Mouse (Mus musculus): ENCODE data around the gene Lrrc45.
"Not testable (repeated sequence)": the region's sequence is repeated elsewhere in the genome, so short reads cannot be mapped to it uniquely, and the experiment has no call there.

Gene Lrrc45

DNA sequence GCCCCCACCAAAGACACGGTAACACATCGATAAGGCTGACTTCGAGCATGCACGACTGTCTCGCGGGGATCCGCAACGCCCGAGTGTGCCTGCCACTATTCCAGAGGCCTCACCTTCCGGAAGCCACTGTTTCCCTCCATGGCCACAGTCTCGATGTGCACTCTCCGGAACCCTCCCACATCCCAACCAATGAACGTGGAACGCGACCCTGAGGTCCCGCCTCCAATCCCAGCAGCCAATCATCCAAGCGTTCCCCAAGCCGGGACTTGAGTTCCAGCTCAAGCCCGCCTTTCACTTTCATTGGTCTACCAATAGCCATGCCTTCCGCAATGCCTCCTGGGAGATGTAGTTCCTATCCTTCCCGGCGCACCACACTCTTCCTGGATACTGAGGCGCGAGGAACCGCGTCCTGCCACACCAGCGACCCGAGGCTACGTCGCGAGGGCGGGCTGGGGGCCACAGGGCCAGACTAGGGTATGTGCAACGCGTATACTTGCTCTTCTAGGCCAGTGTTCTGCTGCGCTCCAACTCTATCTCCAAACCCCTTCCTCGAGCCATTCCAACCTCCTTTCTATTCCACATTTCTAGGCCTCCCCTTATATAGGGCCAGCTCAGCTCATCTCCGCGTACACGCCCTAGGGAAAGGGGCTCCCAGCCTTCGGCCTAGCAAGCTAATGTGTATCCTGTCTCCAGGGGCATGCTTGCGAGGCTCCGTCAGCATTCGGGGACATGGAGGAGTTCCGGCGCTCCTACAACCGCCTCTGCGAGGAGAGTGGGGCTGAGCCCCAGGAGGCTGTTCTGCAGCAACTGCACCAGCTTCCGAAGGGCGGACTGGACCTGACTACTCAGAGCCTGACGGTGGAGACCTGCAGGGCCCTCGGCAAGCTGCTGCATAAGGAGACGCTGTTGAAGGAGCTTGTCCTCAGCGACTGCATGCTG, at the start of gene Lrrc45, which contains the start of gene Cenpx:
Lrrc45 (plus strand) TSS at position 346 of the 939 bp plus-strand sequence.
Cenpx (minus strand) TSS at position 159 of the 939 bp plus-strand sequence.
- DNase-seq (ENCODE audit: low spot score in 2 of 2), result peak; percentile 92 to 97

DNA sequence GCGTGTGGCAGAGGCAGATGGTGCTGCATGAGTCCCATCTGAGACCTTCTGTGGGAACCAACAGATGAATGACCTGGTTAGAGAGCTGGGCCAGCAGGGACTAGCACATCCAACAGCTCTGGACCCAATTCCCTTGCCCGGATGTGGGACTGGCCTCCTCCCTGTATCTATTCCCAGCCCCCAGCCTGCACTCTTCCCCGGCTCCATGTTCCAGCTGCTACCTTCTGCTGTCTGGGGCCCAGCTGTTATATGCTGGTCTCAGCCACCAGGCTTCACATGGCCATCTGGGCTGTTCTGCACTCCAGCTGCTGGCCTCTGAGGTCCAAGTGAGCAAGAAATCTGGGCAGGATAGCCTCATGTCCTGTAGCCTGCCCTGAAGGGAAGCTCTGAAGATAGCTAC, 48.3 kb upstream of the Lrrc45 start:
- DNase-seq (ENCODE audit: low spot score in 2 of 2), result no peak

DNA sequence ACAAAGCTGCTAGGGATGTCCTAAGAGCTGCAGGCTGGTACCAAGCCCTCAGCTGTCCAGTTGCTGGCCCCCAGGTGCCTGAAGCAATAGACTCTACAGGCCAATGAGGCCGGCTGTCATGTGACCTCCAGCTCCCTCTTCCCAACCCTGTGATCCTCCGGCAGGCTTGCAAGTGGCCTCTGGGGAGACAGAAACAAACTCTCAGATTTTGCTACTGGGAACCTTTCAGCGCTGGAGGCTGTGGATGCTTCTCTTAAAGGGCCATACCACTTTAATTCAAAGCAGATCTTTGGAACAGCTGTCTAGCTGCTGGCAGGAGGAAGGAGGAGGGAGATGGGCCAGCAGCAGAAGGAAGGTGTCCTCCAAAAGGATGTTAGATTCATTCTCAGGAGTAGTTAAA, 47.1 kb upstream of the Lrrc45 start:
- no peak for DNase-seq (ENCODE audit: low spot score in 2 of 2)

DNA sequence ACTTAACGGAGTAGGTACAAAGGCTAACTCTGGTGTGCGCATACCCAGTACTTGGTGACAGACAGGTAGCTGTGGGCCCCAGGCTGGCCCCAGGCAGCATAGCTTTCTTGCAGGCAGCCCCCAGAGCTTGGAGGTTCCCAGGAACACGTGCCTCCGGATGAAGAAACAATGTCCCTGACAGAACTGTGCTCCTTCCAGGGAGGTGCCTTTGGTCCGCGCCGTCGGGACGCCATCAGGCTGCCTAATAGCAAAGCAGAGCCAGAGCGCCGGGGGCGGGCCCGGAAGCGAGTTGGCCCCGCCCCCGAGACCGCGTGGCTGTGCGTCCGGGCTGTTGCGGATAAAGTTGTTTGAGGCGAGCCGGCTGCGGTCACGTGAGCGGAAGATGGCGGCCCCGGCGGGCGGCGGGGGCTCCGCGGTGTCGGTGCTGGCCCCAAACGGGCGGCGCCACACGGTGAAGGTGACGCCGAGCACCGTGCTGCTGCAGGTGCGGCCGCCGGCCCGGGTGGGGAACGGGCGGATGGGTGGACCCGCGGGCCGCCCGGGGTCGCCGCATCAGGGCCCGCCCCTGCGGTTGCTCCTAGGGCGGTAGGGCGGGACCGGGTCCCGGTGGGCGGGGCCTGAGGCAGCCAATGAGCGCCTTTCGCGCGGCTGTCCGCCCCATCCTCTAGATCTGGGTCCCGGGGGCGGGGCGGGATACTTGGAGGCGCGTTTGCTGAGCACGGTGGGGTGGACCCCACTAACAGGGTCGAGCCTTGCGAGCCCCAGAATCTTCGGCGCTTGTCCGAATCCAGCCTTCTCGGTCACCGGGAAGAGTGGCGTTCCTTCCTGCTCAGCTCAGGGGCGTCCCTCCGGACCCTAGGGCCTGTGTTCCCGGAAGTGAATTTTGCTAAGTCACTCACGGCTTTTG, 40.8 kb upstream of the Lrrc45 start, which contains the start of gene Aspscr1:
Aspscr1 (plus strand) TSS at position 287 of the 907 bp plus-strand sequence.
- DNase-seq (ENCODE audit: low spot score in 2 of 2), result peak; percentile 97 to 98

DNA sequence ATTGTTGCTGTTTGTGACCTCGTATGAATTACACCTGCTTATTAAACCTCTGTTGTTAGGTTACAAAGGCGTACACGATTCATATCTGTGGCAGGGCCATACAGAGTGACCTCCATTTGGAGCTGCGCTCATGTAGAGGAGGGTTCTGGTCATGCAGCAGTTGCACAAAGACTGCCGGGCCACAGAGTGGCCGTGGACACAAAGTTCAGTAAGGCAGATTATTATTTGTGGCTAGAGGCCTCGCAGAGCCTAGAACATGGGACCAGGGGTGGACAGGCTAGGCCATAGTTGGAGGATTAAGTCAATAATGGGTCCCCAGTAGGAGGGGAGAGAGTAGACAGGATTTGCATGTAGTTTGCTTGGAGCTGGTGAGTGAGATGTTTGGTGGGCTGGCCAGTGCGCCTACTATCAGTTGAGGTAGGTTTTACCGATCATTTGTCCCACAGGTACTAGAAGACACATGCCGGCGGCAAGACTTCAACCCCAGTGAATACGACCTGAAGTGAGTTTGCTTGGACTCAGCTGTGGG, 40.1 kb upstream of the Lrrc45 start:
- peak in 1 of 2 experiments; percentile 38 for DNase-seq (ENCODE audit: low spot score in 2 of 2)

DNA sequence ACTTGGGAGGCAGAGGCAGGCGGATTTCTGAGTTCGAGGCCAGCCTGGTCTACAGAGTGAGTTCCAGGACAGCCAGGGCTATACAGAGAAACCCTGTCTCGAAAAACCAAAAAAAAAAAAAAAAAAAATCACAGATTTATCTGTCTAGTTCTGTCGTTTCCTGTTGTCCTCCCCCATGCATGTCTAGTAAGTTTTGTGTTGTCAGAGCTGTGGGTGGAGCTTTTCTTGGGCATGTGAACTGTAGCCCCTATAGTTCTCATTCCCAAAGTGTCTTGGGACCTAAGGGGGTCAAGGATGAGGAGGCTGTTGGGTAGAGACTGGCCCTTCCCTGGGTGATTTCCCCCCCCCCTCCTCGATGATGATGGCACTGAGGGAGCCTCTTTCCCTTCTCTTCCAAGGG, 37.9 kb upstream of the Lrrc45 start:
- DNase-seq (ENCODE audit: low spot score in 2 of 2), result not testable (repeated sequence)

DNA sequence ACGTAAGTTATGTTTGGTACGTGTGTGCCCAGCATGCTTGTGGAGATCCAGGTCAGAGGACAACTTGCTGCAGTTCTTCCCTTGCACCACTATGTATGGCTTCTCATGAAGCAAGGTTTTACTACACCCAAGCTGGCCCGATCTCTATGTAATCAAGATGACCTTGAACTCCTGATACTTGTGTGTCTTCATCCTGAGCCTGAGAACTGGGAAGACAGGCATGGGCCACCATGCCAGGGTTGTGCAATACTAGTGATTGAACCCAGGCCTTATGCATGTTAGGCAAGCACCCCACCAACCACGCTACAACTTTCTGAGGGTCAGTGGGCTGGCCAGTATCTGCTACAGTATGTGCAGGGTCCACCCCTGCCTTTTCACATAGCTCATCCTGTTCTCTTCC, 36.8 kb upstream of the Lrrc45 start:
- no peak for DNase-seq (ENCODE audit: low spot score in 2 of 2)

DNA sequence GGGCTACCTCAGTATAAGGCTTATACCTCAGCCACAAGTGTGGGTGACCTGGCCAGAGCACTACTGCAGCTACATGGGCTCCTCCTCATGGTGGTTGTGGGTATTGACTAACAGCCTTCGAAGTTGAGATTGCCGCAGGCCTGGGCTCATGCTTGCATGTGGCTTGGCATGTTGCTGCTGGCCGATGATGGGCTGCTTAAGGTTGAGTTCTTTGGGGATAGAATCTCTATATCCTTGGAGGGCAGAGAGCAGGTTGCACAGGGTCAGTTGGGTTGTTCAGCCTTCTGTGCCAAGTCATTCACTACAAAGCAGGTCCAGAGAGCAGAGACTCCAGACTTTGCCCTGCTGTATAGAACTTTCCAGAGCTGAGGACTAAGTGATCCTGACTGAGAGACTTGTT, 33.8 kb upstream of the Lrrc45 start:
- DNase-seq (ENCODE audit: low spot score in 2 of 2), result peak in 1 of 2 experiments; percentile 61

DNA sequence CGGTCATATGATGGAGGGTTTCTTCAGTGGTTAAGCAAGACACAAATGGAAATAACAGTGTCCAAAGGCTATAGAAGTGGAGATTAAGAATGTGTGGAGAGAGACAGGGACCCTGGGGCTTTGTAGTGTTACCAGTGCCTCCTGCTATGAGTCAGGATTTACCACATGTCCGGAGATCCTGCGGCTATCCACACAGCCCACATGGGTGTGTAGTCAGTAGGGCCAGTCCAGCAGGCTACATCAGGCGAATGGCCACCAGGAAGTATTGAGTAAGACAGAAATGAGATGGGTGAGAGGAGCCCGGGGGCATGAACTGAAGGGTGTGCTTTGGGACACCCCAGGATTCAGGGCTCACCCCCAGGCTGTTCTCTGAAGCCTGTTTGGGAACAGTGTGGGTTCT, 31.0 kb upstream of the Lrrc45 start:
- no peak for DNase-seq (ENCODE audit: low spot score in 2 of 2)

DNA sequence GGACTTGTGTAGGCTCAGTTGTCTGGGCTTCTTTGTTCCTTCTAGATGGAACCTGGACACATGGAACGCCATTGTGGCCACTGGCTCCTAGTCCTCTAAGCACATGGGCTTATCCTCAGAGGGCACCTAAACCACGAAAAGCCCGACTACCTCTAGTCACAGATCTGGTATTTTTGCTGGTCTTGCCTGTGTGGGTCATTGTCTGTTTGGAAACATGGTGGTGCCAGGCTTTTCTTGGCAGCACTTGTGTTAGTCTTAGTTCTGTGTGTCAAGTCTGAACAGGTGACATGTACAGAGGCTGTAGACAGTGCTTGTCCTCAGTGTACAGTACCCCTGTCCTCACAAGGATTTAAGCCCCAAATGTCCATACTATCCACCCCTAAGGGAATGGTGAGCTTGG, 30.2 kb upstream of the Lrrc45 start:
- no peak for DNase-seq (ENCODE audit: low spot score in 2 of 2)

DNA sequence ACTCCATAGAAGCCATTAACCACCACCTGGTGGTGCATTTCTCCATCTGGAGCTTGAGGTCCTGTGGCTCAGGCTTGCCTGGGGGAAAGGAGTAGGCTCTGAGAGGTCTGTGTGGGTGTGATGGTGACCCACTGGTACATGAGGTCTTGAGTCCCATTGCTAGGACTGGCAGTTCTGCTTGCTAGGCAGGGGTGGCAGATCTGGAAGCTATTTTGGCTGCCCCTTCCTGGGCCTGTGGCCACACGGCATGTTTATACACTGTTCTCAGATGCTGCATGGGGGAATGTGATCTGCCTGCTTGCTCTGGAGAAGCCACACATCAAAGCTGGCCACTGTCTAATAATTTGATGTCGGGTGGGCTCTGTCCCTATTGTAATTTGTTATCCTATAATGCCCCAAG, 29.6 kb upstream of the Lrrc45 start:
- no peak for DNase-seq (ENCODE audit: low spot score in 2 of 2)

DNA sequence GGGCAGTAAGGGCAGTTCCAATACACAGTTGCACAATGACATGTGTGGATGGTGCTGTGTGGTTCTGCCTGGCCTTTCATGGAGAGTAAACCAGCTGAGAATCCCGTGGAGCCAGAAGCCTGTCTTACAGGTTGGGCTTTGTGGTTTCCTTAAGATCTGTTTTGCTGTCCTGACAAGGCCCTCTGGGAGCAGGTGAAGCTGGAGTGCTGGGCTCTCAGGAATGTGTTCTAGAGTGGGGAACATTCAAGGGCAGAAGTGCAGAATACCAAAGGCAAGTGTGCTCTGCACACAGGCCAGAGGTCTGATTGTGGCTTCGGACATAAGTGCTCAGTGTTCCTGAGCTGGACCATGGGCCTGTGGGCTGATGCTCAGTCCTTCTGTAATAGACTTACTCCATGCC, 29.1 kb upstream of the Lrrc45 start:
- no peak for DNase-seq (ENCODE audit: low spot score in 2 of 2)

DNA sequence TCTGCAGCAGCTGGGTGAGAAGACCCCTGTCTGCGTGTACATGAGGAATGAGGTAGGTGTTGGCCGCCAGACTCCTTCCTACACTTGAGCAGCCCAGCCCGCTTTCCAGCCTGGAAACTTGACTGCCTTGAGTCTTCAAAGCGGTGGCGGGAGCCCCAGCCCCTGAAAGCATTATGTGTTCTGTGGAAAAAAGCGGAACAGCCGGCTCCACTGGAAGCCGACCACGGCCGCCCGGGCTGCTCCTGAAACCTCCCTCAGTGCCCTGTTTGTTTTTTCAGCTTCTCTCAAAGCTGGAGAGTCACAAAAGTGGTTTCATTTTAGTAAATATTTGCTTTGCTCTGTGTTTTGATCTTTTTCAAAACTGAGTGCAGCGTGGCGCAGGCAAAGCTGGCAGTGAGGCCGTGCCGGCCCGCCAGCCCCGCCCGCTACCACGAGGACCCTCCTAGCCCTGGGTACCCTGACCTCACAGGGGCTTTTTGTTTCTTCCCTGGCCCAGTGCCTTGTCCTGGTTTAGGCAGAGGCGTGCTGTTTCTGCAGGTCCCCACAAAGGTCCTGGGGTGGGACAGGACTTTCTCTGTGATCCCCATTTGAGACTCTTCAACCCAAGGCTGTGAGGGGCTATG, 27.0 kb upstream of the Lrrc45 start:
- DNase-seq (ENCODE audit: low spot score in 2 of 2), result no peak

DNA sequence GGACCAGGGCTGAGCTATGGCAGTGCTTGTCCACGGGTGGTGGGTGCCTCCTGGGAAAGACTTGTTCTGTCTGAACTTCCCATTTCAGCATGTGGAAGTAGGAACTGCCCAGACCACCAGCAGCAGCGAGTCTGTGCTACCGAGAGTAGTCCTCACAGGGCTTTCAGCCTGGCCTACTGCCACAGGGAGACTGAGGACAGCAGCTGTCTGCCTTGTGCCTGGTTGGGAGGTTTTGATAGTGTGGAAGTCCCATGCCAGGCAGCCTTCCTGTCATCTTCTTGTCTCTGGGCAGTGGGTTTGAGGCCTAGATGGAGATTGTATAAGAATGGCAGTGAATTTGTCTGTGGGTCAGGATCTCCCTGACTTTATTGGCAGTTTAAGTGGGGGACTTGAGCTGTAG, 24.4 kb upstream of the Lrrc45 start:
- DNase-seq (ENCODE audit: low spot score in 2 of 2), result no peak

DNA sequence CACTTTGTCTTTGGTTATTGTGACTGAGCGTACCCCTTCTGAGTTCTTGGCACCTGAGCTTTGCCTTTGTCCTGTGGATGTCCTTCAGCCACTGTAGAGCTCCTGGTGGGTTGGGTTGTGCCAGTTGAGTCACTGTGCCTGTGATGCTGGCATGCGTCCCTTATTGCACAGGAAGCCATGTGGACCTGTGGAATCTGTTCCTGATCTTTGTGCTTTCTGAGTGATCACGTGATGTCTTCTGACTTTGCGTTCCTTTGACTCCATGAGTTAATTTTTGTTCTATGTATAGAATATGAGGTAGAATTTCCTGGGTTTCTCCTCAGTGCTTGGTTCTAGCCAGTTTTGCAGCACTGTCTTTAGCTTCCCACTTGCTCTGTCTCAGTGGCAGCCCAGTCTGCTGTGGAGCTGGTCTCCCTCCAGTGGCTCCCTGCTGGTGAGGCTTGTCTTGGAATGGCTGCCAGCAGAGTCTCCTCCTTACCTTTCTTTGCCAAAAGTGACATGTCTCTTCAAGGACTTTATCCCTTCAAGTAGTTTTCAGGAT, 21.2 kb upstream of the Lrrc45 start:
- no peak for DNase-seq (ENCODE audit: low spot score in 2 of 2)

DNA sequence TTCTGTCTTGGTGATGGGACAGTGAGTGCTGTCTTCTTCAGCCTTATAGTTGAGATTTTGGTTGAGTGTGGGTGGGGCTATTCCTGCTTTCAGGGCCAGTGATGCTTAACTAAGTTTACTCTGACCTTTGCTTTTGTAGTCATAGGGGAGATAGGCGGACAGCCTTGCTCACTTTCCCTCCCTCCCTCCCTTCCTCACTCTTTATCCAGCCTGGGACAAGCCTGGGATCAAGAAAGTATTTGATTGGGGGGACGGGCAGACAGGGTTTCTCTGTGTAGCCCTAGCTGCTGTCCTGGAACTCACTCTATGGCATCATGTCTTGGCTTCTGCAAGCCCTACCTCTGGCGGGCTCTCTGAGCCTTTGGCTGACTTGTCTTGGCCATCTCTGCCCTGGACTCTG, 20.3 kb upstream of the Lrrc45 start:
- DNase-seq (ENCODE audit: low spot score in 2 of 2), result no peak

DNA sequence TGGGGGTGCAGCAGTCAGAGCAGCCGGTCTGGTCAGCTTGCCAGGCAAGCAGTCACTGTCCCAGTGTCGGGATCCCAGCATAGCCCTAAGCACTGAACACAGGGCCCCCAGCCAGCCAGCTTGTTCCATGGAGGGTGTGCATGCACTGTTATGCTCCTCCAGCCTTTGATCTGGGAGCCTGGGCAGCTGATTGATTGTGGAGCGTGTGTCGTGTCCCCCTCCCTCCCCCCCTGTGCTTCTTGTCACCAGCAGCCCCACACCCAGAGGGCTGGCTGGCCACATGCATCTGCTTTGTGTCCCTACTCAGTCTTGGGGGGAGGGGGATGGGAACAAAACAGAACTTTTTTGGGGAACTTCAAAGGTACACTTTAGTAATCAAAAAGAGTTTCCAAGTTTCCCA, 18.5 kb upstream of the Lrrc45 start:
- no peak for DNase-seq (ENCODE audit: low spot score in 2 of 2)

DNA sequence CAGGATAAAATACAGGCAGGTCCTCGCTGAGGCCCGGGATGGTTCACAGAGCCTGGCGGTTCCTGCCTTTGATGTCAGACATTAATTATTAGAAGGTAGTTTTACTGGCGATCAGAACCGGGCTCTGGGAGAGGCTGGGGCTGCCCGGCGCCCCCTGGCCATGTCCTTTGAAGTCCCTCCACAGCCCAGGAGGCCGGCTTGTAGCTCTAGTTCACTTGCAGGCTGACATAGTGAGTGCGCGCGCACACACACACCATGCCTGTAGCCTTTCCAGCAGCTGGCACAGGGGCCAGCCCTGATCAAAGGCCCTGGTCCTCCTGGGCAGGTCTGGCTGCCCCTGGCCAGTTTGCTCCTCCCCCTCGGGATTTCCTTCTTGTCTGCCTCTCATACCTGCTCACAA, 18.1 kb upstream of the Lrrc45 start:
- DNase-seq (ENCODE audit: low spot score in 2 of 2), result no peak

DNA sequence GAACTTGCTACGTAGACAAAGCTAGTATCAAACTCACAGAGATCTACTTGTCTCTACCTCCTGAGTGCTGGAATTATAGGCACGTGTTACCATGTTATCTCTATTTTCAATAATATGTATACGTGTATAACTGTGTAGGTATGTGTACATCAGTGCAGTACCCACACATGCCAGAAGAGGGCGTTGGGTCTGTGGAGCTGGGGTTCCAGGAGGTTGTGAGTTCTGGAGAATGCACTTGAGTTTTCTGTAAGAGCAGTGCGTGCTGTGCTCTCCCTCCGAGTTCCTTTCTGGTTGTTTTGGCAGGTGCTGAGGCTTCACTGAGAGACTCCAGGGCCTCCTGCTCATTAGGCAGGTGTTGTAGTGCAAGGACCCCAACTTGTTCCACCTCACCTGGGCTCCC, 17.2 kb upstream of the Lrrc45 start:
- no peak for DNase-seq (ENCODE audit: low spot score in 2 of 2)

DNA sequence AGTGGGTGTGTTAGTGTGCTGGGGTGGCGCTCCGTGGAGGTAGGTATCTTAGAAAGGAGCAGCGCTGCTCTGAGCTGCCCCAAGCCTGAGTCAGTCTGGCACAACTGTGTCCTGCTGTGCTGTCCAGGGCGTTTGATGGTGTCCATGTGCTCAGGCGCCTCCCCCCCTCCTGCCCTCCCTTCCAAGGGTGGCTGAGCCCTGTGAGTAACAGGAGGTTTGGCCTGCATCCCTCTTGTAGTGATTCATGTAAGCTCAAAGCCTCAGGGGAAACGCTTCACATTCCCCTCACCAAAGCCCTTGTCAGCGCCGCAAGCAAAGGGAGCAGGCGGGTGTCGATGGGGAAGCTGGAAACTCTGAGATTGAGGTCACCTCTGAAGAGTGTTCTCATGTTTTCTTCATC, 16.0 kb upstream of the Lrrc45 start:
- no peak for DNase-seq (ENCODE audit: low spot score in 2 of 2)

DNA sequence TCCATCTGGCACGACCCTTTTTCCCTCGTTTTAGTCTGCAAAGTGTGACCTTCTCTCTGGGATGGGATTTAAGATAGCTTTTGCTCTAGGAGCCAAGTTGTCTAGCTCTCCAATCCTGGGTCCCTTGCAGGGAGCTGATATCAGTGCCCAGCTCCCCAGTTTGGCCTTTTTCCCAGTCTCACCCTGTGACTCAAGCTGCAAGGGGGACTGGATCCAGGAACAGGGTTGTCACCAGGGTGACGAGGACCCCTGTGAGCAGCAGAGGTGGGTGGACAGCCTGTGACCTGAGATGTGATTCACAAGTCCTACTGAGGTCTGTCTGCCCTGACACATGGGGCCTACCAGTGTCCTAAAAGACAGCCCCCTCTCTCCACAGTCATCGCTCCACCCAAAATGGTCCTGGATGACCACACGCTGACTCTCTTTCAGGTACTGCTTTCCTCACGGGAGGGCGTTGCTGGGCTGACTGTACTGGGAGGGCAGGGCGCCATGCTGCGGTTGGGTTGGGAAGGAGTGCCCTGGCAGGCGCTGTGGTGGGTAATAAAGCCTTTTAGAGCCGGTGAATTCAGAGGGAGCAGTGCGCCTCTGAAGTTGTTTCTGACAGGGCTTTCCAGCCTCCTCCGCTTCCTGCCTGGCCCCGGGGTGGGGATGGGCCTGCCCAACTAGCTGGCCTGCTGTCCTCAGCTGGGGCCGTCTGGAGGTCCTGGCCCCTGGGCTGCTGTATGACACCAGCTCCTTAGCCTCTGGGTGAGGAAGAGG, 9.8 kb upstream of the Lrrc45 start:
- DNase-seq (ENCODE audit: low spot score in 2 of 2), result no peak

Measured in spleen, postnatal 10 days (tissue).